Mouse (Mus musculus): ENCODE data around the gene Ctsl.

DNA sequence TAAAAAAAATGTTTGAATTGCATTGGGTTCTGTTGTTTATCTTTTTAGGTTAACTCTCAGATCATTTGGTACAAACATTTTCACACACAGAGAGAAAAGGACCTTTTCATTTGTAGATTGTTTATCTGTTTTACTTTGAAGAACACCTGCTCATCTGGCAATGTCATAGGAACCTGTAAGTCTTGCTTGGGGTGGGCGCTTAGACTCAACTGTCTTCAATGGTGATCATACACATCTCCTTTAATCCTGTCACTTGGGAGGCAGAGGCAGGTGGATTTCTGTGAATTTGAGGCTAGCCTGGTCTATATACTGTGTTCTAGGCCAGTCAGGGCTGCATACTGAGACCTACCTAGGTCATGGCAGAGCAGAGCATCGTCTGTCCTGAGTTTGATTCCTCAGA lies 45.0 kb upstream of the Ctsl start:
- TF ChIP-seq ZNF384 (IDR thresholded peaks at IDR 0.05; ENCODE audit: low read depth, low read length): no peak
- no peak for TF ChIP-seq ZC3H11A (IDR thresholded peaks at IDR 0.05; ENCODE audit: borderline replicate concordance, low read depth, low read length)
- no peak for TF ChIP-seq HCFC1 (IDR thresholded peaks at IDR 0.05; ENCODE audit: borderline replicate concordance, insufficient read depth, low read length)
- TF ChIP-seq CHD2 (IDR thresholded peaks at IDR 0.05; ENCODE audit: low read depth, low read length): no peak
- TF ChIP-seq MAFK (IDR thresholded peaks at IDR 0.05; ENCODE audit: insufficient read depth, low read depth, low read length): no peak

All from ES-E14 (cell line).